Mouse (Mus musculus) c-Kit-positive CD71-positive TER-119-negative erythroid progenitor cells, embryonic 14.5 days (primary cell): ENCODE results near the gene Spryd3.

Experiments used
- DNase-seq: peaks from one replicate; pipeline ENCODE4 v3.0.0-alpha.2; 2013; ENCODE audit warnings: low read depth

Spryd3 gene

DNA sequence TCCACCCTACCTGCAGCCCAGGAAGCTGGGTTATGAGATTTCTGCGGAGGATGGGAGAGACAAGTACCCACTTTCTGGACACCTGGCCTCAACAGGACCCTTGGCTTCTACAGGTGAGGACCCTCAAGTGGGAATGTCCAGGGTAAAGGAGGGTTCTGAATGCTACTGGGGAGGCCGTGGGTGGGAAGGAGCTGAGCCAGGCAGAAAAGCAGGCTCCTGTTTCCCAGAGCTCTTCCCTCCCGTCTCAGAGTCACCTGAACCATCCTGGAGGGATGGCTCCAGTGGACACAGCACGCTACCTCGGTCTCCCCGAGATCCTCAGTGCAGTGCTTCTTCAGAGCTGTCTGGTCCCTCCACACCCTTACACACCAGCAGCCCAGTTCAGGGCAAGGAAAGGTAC is 23.9 kb downstream of the Spryd3 start:
- no peak for DNase-seq

DNA sequence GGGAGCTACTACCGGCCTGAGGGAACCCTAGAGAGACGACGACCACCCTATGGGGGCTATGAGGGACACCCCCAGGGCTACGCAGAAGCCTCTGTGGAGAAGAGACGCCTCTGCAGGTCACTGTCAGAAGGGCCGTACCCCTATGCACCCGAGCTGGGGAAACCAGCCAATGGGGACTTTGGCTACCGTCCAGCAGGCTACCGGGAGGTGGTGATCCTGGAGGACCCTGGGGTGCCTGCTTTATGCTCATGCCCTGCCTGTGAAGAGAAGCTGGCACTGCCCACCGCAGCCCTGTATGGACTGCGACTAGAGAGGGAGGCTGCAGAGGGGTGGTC is 24.6 kb downstream of the Spryd3 start:
- no peak for DNase-seq

DNA sequence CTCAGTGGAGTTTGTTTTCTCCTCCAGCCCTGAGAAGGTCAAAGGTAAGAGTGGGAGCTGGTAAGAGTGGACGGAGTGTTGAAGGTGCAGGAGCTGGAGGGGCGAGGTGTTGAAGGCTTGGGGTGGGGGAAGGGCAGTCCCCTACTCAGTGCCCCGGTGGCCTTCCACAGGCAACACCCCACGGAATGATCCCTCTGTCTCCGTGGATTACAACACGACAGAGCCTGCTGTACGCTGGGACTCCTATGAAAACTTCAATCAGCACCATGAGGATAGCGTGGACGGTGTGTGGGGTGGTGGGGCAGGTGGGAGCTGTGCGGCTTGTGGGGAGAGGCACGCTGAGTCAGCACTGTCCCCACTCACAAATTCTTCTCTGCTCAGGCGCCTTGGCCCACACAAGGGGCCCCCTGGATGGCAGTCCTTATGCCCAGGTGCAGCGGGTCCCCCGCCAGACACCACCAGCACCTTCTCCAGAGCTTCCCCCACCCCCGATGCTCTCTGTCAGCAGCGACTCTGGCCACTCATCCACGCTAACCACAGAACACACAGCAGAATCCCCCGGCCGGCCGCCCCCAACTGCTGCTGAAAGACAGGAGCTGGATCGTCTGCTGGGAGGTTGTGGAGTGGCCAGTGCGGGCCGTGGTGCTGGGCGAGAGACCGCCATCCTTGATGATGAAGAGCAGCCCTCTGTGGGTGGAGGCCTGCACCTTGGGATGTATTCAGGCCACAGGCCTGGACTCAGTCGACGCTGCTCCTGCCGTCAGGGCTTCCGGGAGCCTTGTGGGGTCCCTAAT is 25.1 kb downstream of the Spryd3 start:
- DNase-seq, result no peak

GRCm38 (mm10) chr15:102110271-102110670 is 25.8 kb downstream of the Spryd3 start:
- DNase-seq, result no peak

- peak; percentile 71 for DNase-seq
Measured at GRCm38 (mm10) chr15:102108651-102109525, 27.1 kb downstream of the Spryd3 start.

DNA sequence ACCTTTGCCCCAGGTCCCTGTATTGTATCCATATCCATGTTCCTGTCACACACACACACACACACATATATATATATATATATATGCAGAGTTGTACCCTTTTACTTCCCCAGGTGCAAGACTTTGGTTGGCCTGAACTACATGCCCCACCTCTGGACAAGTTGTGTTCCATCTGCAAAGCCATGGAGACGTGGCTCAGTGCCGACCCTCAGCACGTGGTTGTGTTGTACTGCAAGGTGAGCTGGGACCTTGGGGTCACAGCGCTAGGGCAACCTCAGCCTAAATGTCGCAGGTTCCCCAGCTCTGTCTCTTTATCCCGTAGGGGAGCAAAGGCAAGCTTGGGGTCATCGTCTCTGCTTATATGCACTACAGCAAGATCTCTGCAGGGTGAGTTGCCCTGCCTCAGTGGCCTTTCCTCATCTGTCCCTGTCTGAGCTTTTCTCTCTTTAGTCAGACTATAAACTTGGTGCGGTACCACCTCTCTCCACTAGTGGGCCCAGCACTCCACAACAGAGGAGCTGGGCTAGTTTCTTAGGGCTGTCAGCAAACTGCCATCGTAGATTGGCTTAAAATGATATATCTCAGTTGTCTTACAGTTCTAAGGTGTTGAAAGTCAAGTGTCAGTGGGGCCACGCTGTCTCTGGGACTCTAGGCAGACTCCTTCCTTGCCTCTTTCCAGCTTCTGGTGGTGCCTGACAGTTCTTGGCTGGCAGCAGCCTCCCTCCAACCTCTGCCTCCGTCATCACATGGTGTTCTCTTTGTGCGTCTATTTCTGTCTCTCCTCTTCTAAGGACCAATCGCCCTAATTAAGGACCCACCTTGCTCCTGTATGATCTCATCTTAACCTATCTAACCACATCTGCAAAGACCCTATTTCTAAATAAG is 28.1 kb downstream of the Spryd3 start:
- peak; percentile 79 for DNase-seq

DNA sequence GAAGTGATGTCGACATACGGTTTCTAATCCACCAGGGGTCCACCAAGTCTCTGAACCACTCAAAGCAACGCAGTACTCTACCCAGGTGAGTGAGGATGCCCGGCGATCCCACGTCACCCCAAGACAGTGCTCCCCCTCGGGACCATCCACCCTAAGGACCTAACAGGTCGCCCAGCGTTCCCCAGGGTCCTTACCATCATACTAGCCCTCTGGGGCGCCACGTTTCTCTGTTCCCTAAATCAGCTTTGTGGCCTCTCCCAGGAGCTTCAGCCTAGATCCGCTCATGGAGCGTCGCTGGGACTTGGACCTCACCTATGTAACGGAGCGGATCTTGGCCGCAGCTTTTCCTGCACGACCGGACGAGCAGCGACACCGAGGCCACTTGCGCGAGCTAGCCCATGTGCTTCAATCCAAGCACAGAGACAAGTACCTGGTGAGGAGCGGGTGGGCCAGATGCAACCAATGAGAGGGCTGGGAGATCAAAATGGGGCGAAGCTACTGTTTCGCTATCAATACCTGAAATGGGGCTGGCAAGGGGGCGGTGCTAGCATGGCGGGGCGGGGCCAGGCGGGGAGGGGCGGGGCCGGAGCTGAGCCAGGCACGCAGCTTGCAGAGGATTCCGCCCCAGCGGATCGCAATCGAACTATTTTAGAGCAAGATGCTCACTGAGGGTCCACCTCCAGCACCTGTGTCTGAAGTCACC is 29.1 kb downstream of the Spryd3 start:
- DNase-seq, result peak; percentile 24

DNA sequence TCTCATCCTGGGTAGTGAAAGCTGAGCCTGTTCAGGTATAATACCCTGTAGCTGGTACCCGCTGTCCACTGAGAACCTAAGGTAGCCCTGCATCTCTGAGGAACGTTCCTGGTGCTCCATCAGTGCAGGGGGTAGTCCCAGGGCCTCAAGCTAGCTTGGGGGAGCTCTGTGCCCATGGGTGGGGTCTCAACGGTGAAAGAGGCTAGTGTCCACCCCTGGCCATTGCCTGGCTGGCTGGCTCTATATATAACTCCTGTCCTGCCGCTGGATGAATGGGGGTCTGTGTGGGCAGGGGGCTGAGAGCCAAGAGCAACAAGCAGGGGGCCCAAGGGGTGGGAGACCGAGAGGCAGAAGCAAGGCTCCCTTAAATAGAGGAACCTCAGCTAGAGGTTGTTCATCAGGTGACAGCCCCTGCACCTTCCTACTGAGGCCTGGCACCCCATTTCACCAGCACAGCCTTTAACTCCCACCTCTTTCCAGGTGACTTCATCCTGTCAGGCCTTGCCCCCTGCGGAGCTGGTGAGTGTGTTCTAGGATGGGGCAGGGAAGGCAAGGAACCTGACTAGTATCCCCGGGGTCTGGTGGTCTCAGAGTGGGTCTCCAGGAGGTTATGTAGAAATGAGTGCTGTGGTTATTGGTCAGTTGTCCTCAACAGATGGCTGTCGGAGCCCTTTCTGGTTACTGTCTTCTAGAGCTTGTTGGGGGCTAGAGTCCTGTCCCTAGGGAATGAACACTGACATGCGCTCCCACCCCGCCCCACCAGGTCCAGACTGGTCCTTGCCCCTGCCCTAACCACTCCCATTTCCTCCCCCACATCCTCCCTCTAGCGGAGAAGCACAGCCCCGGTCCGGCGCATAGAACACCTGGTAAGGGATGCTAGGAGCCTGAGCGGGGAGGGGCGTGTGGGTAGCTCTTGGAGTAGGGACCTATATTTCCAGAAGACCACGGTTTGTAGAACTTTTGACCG is 30.0 kb downstream of the Spryd3 start:
- no peak for DNase-seq

DNA sequence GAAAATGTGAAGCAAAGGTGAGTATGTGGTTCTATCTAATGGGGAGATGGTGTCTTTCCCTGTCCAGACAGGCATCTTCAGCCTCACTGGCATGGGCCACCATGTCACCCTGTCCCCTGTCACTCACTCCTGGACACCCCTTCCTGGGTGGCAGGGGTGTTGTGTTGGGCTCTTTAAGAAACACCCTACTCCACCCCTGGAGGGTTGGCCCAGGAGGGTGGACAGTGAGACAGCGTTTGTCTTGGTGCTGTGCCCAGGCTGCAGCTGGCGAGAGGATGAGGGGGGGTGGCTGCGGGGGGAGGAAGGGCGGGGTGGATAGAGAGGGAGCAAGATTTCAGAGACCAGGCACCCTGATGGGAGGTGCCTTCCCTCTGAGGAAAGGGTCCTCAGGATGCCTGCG is 30.7 kb downstream of the Spryd3 start:
- no peak for DNase-seq

DNA sequence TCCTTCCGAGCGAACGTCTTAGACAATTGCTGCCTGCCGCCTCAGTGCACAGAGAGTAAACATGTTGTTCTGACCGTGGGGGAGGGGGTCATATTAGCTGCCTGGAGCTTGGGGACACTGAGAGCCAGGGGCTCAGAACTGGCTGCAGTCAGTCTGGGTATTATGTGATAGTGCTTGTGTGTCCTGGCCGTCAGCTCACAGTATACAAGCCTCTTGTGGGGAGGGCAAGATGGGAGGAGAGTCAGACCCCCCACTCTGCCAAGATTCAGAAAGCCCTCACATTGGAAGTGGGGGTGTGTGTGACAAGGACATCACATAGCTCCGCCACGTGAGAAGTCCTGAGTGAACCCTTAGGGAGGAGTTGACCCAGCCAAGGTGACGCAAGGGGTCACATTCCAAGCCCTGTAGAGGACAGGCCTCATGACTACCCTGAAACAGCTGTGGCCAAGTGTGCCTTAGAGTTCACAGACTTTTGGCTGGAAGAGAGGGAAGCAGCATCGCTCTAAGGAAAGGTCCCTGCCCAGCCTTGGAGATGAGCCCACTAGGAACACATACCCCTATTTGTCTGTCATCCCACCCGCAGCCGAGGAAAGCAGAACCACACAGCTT is 32.0 kb downstream of the Spryd3 start:
- no peak for DNase-seq

- no peak for DNase-seq
Measured at GRCm38 (mm10) chr15:102103371-102103946, 32.6 kb downstream of the Spryd3 start.

GRCm38 (mm10) chr15:102102548-102103121 is 33.4 kb downstream of the Spryd3 start:
- no peak for DNase-seq

DNA sequence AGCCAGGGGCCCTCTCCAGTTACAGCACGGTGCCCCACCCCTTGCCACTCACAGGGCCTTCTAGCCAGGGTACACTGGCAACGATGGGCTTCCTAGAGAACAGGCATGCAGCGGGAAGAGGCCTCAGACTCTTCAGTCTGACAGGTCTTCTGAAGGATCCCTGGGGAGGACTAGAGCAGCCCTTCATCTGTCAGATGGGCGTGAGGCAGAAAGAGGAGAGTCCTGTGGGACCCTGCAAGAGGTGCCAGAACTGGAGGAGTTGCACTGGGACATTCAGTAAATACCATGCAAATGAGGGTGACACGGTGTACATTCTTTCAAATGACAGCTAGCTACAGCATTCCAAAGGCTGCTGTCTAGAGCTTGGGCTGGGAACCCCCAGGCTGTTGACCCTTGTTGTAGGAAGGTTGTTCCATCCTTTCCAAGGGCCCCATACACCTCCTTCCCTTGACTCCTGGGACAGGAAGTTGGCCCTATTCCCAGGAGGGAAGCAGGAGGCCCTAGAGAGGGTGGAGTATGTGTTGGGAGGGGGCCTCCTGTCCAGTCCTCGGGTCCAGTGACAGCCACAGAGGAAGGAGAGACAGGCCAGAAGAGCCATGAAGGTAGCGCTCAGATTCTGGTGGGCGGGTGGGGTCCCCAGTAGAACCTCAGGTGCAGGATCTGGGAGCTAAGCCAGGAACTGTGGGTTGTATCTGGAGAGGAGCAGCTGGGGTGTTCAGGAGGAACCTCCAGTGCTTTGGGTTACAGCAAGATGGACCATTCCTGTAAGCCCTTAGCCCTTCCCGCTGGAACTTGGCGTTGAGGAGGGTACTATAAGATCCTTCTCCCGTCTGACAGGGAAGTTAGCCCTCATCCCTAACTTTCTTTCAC is 34.1 kb downstream of the Spryd3 start:
- DNase-seq, result no peak

GRCm38 (mm10) chr15:102100996-102101671 is 34.9 kb downstream of the Spryd3 start:
- DNase-seq, result no peak

- DNase-seq, result peak; percentile 35
Measured at GRCm38 (mm10) chr15:102100161-102100981, 35.7 kb downstream of the Spryd3 start, which contains the start of gene Tns2. Gene Tns2, plus strand, starts transcription at chr15:102100413.

GRCm38 (mm10) chr15:102099771-102100160 is 36.3 kb downstream of the Spryd3 start:
- no peak for DNase-seq

GRCm38 (mm10) chr15:102099260-102099659 is 36.8 kb downstream of the Spryd3 start:
- no peak for DNase-seq
